Mouse (Mus musculus) kidney, adult 2 months (tissue): ENCODE data around the gene Zfp423. TPM values are rescaled to one million over a fixed set of nuclear protein-coding genes. Genes with fewer than 3 reads are reported as not detected.

Experiments used
- DNase-seq: peaks from one replicate; pipeline ENCODE4 v3.0.0; 2021
- H3K27ac ChIP-seq: fragments of 200-500 bp; 2 replicates; pipeline ENCODE4 v1.5.1; 2012; ENCODE audit warnings: low read depth, low read length, control low read depth, inconsistent platforms; ENCODE audit not compliant: insufficient read depth
- H3K27me3 ChIP-seq: fragments of 200-500 bp; replicated peaks from 2 replicates; pipeline ENCODE4 v1.6.1; 2012; ENCODE audit warnings: mild to moderate bottlenecking, moderate library complexity, low read length, inconsistent platforms; ENCODE audit not compliant: control insufficient read depth, insufficient read depth
- H3K36me3 ChIP-seq: fragments of 200-500 bp; 2 replicates; pipeline ENCODE4 v1.6.1; 2012; ENCODE audit warnings: mild to moderate bottlenecking, moderate library complexity, low read length, inconsistent platforms; ENCODE audit not compliant: control insufficient read depth, insufficient read depth
- H3K4me1 ChIP-seq: fragments of 200-500 bp; 2 replicates; pipeline ENCODE4 v1.6.1; 2011; ENCODE audit warnings: low read length; ENCODE audit not compliant: control insufficient read depth, insufficient read depth
- H3K4me3 ChIP-seq: fragments of 200-500 bp; 2 replicates; pipeline ENCODE4 v1.5.1; 2011; ENCODE audit warnings: mild to moderate bottlenecking, low read depth, low read length, control low read depth; ENCODE audit not compliant: insufficient read depth
- CTCF ChIP-seq: fragments of 200-500 bp; conservative IDR thresholded peaks from 2 replicates; pipeline ENCODE4 v1.5.1; 2011; ENCODE audit warnings: low read depth, mild to moderate bottlenecking, control low read depth, low read length, moderate library complexity, mixed read lengths; ENCODE audit not compliant: insufficient read depth, insufficient read length
- POLR2A ChIP-seq: fragments of 200-500 bp; IDR thresholded peaks from one replicate; pipeline ENCODE4 v1.6.1; 2011; ENCODE audit warnings: low read depth, low read length, control low read depth
- WGBS: fragments of 180-500 bp; shearing (Covaris S2); methylation state at CpG from one replicate; pipeline ENCODE4 v1.1.7; 2018; 5-methylcytosine and 5-hydroxymethylcytosine counted together
- polyA plus RNA-seq: library from polyadenylated mRNA; depleted of rRNA; stranded (reverse); fragments of >200 nt; gene quantifications from 2 replicates; pipeline ENCODE4 v1.2.3, GENCODE M21; 2012

Gene Zfp423
- polyA plus RNA-seq, 1 experiment, result 4.1 TPM

GRCm38 (mm10) chr8:87831567-87831966 is 127.8 kb downstream of the Zfp423 start:
- H3K27me3 ChIP-seq, result no peaks in the 10 kb centered on the region
- 40% methylated on average over 5 of the region's 5 CpGs for WGBS
- no peak overlapping the region for H3K4me3 ChIP-seq
- TF ChIP-seq POLR2A (no peak), CTCF (no peak)
- no peak overlapping the region for H3K27ac ChIP-seq
- no peaks in the 10 kb centered on the region for H3K4me1 ChIP-seq
- H3K36me3 ChIP-seq, result no peaks in the 10 kb centered on the region
- no peak for DNase-seq

GRCm38 (mm10) chr8:87831116-87831515 is 128.3 kb downstream of the Zfp423 start:
- H3K4me3 ChIP-seq, result no peak overlapping the region
- no peaks in the 10 kb centered on the region for H3K4me1 ChIP-seq
- no peaks in the 10 kb centered on the region for H3K27me3 ChIP-seq
- no peak for TF ChIP-seq POLR2A
- no peak for TF ChIP-seq CTCF
- H3K36me3 ChIP-seq, result no peaks in the 10 kb centered on the region
- WGBS, result 28% methylated on average over 9 of the region's 9 CpGs
- DNase-seq, result peak; percentile 8
- no peak overlapping the region for H3K27ac ChIP-seq

- Histone ChIP-seq H3K4me3 (no peak overlapping the region), H3K27me3 (no peaks in the 10 kb centered on the region), H3K36me3 (no peaks in the 10 kb centered on the region), H3K4me1 (no peaks in the 10 kb centered on the region), H3K27ac (no peak overlapping the region)
- WGBS, result 49% methylated on average over 6 of the region's 6 CpGs
- DNase-seq, result no peak
- TF ChIP-seq POLR2A (no peak), CTCF (0 out of 2 replicates have a peak, but pooled peaks have one; percentile 27)
Observed at GRCm38 (mm10) chr8:87830200-87830599, 129.2 kb downstream of the Zfp423 start.

- no peak for TF ChIP-seq POLR2A
- no peak for TF ChIP-seq CTCF
- 89% methylated on average over 9 of the region's 9 CpGs for WGBS
- no peak overlapping the region for H3K27ac ChIP-seq
- no peak for DNase-seq
- H3K4me3 ChIP-seq, result no peak overlapping the region
- H3K36me3 ChIP-seq, result no peaks in the 10 kb centered on the region
- H3K4me1 ChIP-seq, result no peaks in the 10 kb centered on the region
- H3K27me3 ChIP-seq, result no peaks in the 10 kb centered on the region
Observed at GRCm38 (mm10) chr8:87826013-87826660, 133.3 kb downstream of the Zfp423 start.

GRCm38 (mm10) chr8:87823172-87823571 is 136.2 kb downstream of the Zfp423 start:
- no peak for TF ChIP-seq POLR2A
- TF ChIP-seq CTCF, result no peak
- no peak overlapping the region for H3K27ac ChIP-seq
- H3K36me3 ChIP-seq, result no peaks in the 10 kb centered on the region
- H3K4me1 ChIP-seq, result no peaks in the 10 kb centered on the region
- WGBS, result 28% methylated on average over 7 of the region's 7 CpGs
- no peak for DNase-seq
- no peaks in the 10 kb centered on the region for H3K27me3 ChIP-seq
- H3K4me3 ChIP-seq, result no peak overlapping the region

- Histone ChIP-seq H3K27me3 (no peaks in the 10 kb centered on the region), H3K27ac (no peak overlapping the region), H3K4me3 (no peak overlapping the region), H3K36me3 (no peaks in the 10 kb centered on the region), H3K4me1 (no peaks in the 10 kb centered on the region)
- 32% methylated on average over 12 of the region's 12 CpGs for WGBS
- DNase-seq, result no peak
- TF ChIP-seq CTCF (no peak), POLR2A (no peak)
Observed at GRCm38 (mm10) chr8:87822690-87823089, 136.7 kb downstream of the Zfp423 start.

- Histone ChIP-seq H3K27me3 (no peaks in the 10 kb centered on the region), H3K36me3 (no peaks in the 10 kb centered on the region), H3K4me3 (no peak overlapping the region), H3K27ac (no peak overlapping the region), H3K4me1 (no peaks in the 10 kb centered on the region)
- TF ChIP-seq POLR2A, result no peak
- TF ChIP-seq CTCF, result no peak
- 48% methylated on average over 11 of the region's 11 CpGs for WGBS
- DNase-seq, result no peak
Observed at GRCm38 (mm10) chr8:87822175-87822574, 137.2 kb downstream of the Zfp423 start.
